Mouse (Mus musculus): ENCODE measurements around the gene Gpr1. TPM values are rescaled to one million over a fixed set of nuclear protein-coding genes. Genes with fewer than 3 reads are reported as not detected.

Gene Gpr1
- polyA plus RNA-seq, 1 experiment from 2014 or later: 0.04 TPM

- Histone ChIP-seq H3K4me3 (ENCODE audit: low read depth, low read length) (no peak overlapping the region), H3K36me3 (ENCODE audit: control insufficient read depth, insufficient read depth) (no peaks in the 10 kb centered on the region), H3K27me3 (ENCODE audit: control insufficient read depth, insufficient read depth, low read depth, low read length) (peaks cover 68% of the 10 kb centered on the region), H3K27ac (ENCODE audit: low read length) (no peak overlapping the region), H3K9me3 (replicated peaks; ENCODE audit: control insufficient read depth, low read length) (no peaks in the 10 kb centered on the region), H3K4me1 (ENCODE audit: control insufficient read depth, low read depth, low read length) (no peaks in the 10 kb centered on the region), H3K9ac (ENCODE audit: low read depth, low read length) (no peak overlapping the region), H3K4me2 (ENCODE audit: low read depth, low read length) (no peak overlapping the region)
- ATAC-seq (ENCODE audit: low read depth): no peak
- 28% methylated on average over 5 of the region's 5 CpGs for WGBS (ENCODE audit: insufficient replicate concordance)
Measured at GRCm38 (mm10) chr1:63253291-63253690, 38.9 kb upstream of the Gpr1 start.

GRCm38 (mm10) chr1:63252351-63253209 is 38.2 kb upstream of the Gpr1 start:
- peaks cover 75% of the 10 kb centered on the region for H3K27me3 ChIP-seq (ENCODE audit: control insufficient read depth, insufficient read depth, low read depth, low read length)

GRCm38 (mm10) chr1:63249261-63249660 is 34.9 kb upstream of the Gpr1 start:
- Histone ChIP-seq H3K27me3 (ENCODE audit: control insufficient read depth, insufficient read depth, low read depth, low read length) (peaks cover 70% of the 10 kb centered on the region), H3K4me1 (ENCODE audit: control insufficient read depth, low read depth, low read length) (no peaks in the 10 kb centered on the region), H3K9me3 (replicated peaks; ENCODE audit: control insufficient read depth, low read length) (no peaks in the 10 kb centered on the region), H3K36me3 (ENCODE audit: control insufficient read depth, insufficient read depth) (no peaks in the 10 kb centered on the region), H3K27ac (ENCODE audit: low read length) (no peak overlapping the region), H3K9ac (ENCODE audit: low read depth, low read length) (no peak overlapping the region), H3K4me2 (ENCODE audit: low read depth, low read length) (no peak overlapping the region), H3K4me3 (ENCODE audit: low read depth, low read length) (no peak overlapping the region)
- WGBS (ENCODE audit: insufficient replicate concordance): 24% methylated on average over 4 of the region's 4 CpGs
- ATAC-seq (ENCODE audit: low read depth): no peak

More at GRCm38 (mm10) chr1:63252351-63253209, 38.2 kb upstream of the Gpr1 start:
- no peak overlapping the region for H3K4me2 ChIP-seq (ENCODE audit: low read depth, low read length)
- no peak for ATAC-seq (ENCODE audit: low read depth)
- no peaks in the 10 kb centered on the region for H3K9me3 ChIP-seq (replicated peaks; ENCODE audit: control insufficient read depth, low read length)
- no peak overlapping the region for H3K4me3 ChIP-seq (ENCODE audit: low read depth, low read length)
- WGBS (ENCODE audit: insufficient replicate concordance): 41% methylated on average over 24 of the region's 24 CpGs
- no peak overlapping the region for H3K9ac ChIP-seq (ENCODE audit: low read depth, low read length)
- H3K36me3 ChIP-seq (ENCODE audit: control insufficient read depth, insufficient read depth): no peaks in the 10 kb centered on the region
- H3K27ac ChIP-seq (ENCODE audit: low read length): no peak overlapping the region
- no peaks in the 10 kb centered on the region for H3K4me1 ChIP-seq (ENCODE audit: control insufficient read depth, low read depth, low read length)

GRCm38 (mm10) chr1:63248360-63248851 is 34.1 kb upstream of the Gpr1 start:
- H3K9ac ChIP-seq (ENCODE audit: low read depth, low read length): no peak overlapping the region
- WGBS (ENCODE audit: insufficient replicate concordance): 4% methylated on average over 44 of the region's 44 CpGs
- H3K9me3 ChIP-seq (replicated peaks; ENCODE audit: control insufficient read depth, low read length): no peaks in the 10 kb centered on the region
- H3K36me3 ChIP-seq (ENCODE audit: control insufficient read depth, insufficient read depth): no peaks in the 10 kb centered on the region
- no peak overlapping the region for H3K4me3 ChIP-seq (ENCODE audit: low read depth, low read length)
- H3K4me1 ChIP-seq (ENCODE audit: control insufficient read depth, low read depth, low read length): no peaks in the 10 kb centered on the region
- H3K27me3 ChIP-seq (ENCODE audit: control insufficient read depth, insufficient read depth, low read depth, low read length): peaks cover 70% of the 10 kb centered on the region
- no peak overlapping the region for H3K4me2 ChIP-seq (ENCODE audit: low read depth, low read length)
- ATAC-seq (ENCODE audit: low read depth): no peak
- H3K27ac ChIP-seq (ENCODE audit: low read length): no peak overlapping the region

DNA sequence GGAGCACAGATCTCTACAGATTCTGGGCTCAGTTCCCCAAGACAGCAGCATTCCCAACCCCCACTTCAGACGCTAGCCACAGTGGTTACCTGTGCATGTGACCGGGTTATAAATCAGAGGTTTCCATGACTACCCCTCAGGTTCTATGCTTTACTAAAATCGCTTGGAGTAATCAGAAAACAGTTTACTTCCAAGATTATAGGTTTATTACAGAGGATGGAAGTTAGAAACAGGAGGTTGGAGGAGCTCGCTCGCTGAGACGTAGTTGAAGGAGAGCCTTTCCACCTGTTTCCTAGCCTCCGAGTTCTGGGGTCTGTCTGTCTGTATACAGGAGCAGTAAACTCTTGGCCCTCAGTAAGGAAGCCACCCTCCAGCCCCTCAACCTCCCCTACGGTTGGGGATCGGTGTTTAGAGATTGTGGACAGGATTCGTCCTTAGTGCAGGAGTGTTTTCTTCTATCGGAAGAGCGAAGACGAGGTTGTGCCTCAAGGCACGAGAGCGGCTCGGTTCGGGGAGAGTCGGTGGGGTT is 33.6 kb upstream of the Gpr1 start:
- Histone ChIP-seq H3K9me3 (replicated peaks; ENCODE audit: control insufficient read depth, low read length) (no peaks in the 10 kb centered on the region), H3K9ac (ENCODE audit: low read depth, low read length) (no peak overlapping the region), H3K4me1 (ENCODE audit: control insufficient read depth, low read depth, low read length) (no peaks in the 10 kb centered on the region), H3K4me2 (ENCODE audit: low read depth, low read length) (no peak overlapping the region), H3K27me3 (ENCODE audit: control insufficient read depth, insufficient read depth, low read depth, low read length) (peaks cover 68% of the 10 kb centered on the region), H3K36me3 (ENCODE audit: control insufficient read depth, insufficient read depth) (no peaks in the 10 kb centered on the region), H3K4me3 (ENCODE audit: low read depth, low read length) (no peak overlapping the region), H3K27ac (ENCODE audit: low read length) (no peak overlapping the region)
- no peak for ATAC-seq (ENCODE audit: low read depth)
- WGBS (ENCODE audit: insufficient replicate concordance): 2% methylated on average over 18 of the region's 18 CpGs

GRCm38 (mm10) chr1:63246862-63247521 is 32.6 kb upstream of the Gpr1 start:
- Histone ChIP-seq H3K9ac (ENCODE audit: low read depth, low read length) (no peak overlapping the region), H3K27ac (ENCODE audit: low read length) (no peak overlapping the region), H3K9me3 (replicated peaks; ENCODE audit: control insufficient read depth, low read length) (no peaks in the 10 kb centered on the region), H3K4me2 (ENCODE audit: low read depth, low read length) (no peak overlapping the region), H3K4me1 (ENCODE audit: control insufficient read depth, low read depth, low read length) (no peaks in the 10 kb centered on the region), H3K36me3 (ENCODE audit: control insufficient read depth, insufficient read depth) (no peaks in the 10 kb centered on the region), H3K4me3 (ENCODE audit: low read depth, low read length) (no peak overlapping the region), H3K27me3 (ENCODE audit: control insufficient read depth, insufficient read depth, low read depth, low read length) (peaks cover 59% of the 10 kb centered on the region)
- ATAC-seq (ENCODE audit: low read depth): no peak
- WGBS (ENCODE audit: insufficient replicate concordance): 2% methylated on average over 16 of the region's 16 CpGs

DNA sequence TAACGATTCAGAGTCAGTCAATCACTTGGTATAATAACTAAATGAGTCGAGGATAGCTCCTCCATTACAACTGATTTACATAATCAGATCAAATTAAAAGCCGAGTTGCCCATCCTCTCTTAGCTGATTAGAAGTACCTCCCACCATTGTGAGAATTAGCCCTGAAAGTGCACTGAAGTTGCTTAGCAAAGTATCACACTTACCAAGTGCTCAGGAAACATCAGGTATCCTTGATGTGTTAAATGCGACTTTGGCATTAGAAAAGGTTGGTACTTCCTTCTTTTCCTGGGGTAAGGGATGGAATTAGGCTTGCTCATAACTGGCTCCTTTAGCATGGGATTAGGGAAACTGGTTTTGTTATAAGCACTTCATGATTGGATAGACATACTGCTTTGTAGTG is 29.5 kb upstream of the Gpr1 start:
- WGBS (ENCODE audit: insufficient replicate concordance): 37% methylated on average over 4 of the region's 4 CpGs
- Histone ChIP-seq H3K4me3 (ENCODE audit: low read depth, low read length) (no peak overlapping the region), H3K27me3 (ENCODE audit: control insufficient read depth, insufficient read depth, low read depth, low read length) (peaks cover 33% of the 10 kb centered on the region)

DNA sequence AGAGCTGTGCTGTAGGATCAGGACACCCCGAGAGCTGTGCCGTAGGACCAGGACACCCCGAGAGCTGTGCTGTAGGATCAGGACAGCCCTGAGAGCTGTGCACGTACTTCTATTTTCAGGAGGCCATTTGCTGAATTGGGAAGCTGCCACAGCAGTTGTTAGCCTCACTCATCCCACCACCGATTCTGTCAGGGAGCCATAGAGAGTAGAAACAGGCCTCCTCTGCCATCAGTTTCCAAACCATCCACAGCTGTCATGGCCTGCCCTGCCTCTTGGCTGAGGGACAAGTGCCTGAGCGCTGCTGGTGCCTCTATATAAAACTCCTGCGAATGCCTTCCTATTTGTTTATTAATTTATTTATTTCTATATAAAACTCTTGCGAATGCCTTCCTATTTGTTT is 25.4 kb upstream of the Gpr1 start:
- H3K9me3 ChIP-seq (replicated peaks; ENCODE audit: control insufficient read depth, low read length): no peaks in the 10 kb centered on the region
- H3K9ac ChIP-seq (ENCODE audit: low read depth, low read length): no peak overlapping the region
- no peaks in the 10 kb centered on the region for H3K4me1 ChIP-seq (ENCODE audit: control insufficient read depth, low read depth, low read length)
- no peak for ATAC-seq (ENCODE audit: low read depth)
- no peak overlapping the region for H3K27ac ChIP-seq (ENCODE audit: low read length)
- peaks cover under 1% of the 10 kb centered on the region for H3K27me3 ChIP-seq (ENCODE audit: control insufficient read depth, insufficient read depth, low read depth, low read length)
- no peaks in the 10 kb centered on the region for H3K36me3 ChIP-seq (ENCODE audit: control insufficient read depth, insufficient read depth)
- H3K4me2 ChIP-seq (ENCODE audit: low read depth, low read length): no peak overlapping the region
- no peak overlapping the region for H3K4me3 ChIP-seq (ENCODE audit: low read depth, low read length)
- WGBS (ENCODE audit: insufficient replicate concordance): 70% methylated on average over 8 of the region's 8 CpGs

More for the DNA sequence above, 29.5 kb upstream of the Gpr1 start:
- H3K36me3 ChIP-seq (ENCODE audit: control insufficient read depth, insufficient read depth): no peaks in the 10 kb centered on the region
- H3K27ac ChIP-seq (ENCODE audit: low read length): no peak overlapping the region
- ATAC-seq (ENCODE audit: low read depth): no peak
- no peaks in the 10 kb centered on the region for H3K9me3 ChIP-seq (replicated peaks; ENCODE audit: control insufficient read depth, low read length)
- H3K4me1 ChIP-seq (ENCODE audit: control insufficient read depth, low read depth, low read length): no peaks in the 10 kb centered on the region
- no peak overlapping the region for H3K4me2 ChIP-seq (ENCODE audit: low read depth, low read length)
- H3K9ac ChIP-seq (ENCODE audit: low read depth, low read length): no peak overlapping the region

GRCm38 (mm10) chr1:63239305-63239704 is 25.0 kb upstream of the Gpr1 start:
- no peak for ATAC-seq (ENCODE audit: low read depth)
- H3K27ac ChIP-seq (ENCODE audit: low read length): no peak overlapping the region
- WGBS (ENCODE audit: insufficient replicate concordance): 49% methylated on average over 4 of the region's 4 CpGs
- no peak overlapping the region for H3K4me3 ChIP-seq (ENCODE audit: low read depth, low read length)
- no peaks in the 10 kb centered on the region; the same call in 1 of the 2 replicates for H3K27me3 ChIP-seq (ENCODE audit: control insufficient read depth, insufficient read depth, low read depth, low read length)
- no peak overlapping the region for H3K9ac ChIP-seq (ENCODE audit: low read depth, low read length)
- no peaks in the 10 kb centered on the region for H3K36me3 ChIP-seq (ENCODE audit: control insufficient read depth, insufficient read depth)
- H3K9me3 ChIP-seq (replicated peaks; ENCODE audit: control insufficient read depth, low read length): no peaks in the 10 kb centered on the region
- H3K4me2 ChIP-seq (ENCODE audit: low read depth, low read length): no peak overlapping the region
- no peaks in the 10 kb centered on the region for H3K4me1 ChIP-seq (ENCODE audit: control insufficient read depth, low read depth, low read length)
